Mouse (Mus musculus) lung, adult 18-20 months (tissue): Measurements from ENCODE around the gene Rab10.

ENCODE experiments used
- DNase-seq, 2 experiments: peaks; one replicate each; pipeline ENCODE4 v3.0.0; 2022; ENCODE audit warnings: mixed read lengths in 2 of 2

Rab10 gene

DNA sequence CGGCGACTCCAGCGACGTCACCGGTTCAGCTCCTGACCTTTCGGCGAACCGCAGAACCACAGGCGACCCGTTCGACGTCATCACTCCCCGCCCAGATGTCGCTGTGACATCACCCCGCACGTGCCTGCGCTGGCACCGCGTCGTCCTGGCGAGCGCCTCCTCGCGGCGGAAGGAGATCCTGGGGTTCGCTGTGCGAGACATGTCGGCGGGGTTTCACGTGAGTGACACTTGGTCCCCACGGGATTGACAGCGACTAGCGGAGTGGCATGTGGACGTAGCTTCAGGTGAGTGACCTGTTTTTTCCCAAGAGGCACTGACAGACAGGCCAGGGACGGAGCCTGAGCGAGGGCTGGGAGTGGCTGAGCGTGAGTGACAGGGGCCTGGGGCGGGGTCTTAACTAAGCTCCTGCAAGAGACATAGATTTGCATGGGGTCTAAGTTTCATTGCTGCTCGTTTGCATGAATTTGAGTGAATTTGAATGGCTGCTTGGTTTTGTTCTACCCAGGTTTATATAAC lies 74.1 kb downstream of the Rab10 start:
- DNase-seq, result peak; percentile 92 to 93

GRCm38 (mm10) chr12:3235124-3235631 lies 74.6 kb downstream of the Rab10 start:
- DNase-seq, result peak; percentile 95 to 97

- DNase-seq, result no peak
Observed at GRCm38 (mm10) chr12:3234061-3234460, 75.7 kb downstream of the Rab10 start.

GRCm38 (mm10) chr12:3223352-3223751 lies 86.4 kb downstream of the Rab10 start:
- no peak for DNase-seq

DNA sequence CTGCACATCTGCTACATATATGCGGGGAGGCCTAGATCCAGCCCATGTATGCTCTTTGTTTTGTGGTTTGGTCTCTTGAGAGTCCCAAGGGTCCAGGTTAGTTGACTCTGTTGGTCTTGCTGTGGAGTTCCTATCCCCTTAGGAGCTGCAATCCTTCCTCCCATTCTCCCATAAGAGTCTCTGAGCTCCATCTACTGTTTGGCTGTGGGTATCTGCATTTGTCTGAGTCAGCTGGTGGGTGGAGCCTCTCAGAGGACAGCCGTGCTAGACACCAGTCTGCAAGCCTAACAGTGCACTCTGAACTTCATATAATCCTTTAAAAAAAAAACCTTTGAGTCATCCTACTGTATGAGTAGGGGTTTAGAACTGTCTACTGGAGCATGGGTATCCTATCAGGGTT lies 99.6 kb downstream of the Rab10 start:
- peak in 1 of 2 experiments; percentile 3 for DNase-seq

DNA sequence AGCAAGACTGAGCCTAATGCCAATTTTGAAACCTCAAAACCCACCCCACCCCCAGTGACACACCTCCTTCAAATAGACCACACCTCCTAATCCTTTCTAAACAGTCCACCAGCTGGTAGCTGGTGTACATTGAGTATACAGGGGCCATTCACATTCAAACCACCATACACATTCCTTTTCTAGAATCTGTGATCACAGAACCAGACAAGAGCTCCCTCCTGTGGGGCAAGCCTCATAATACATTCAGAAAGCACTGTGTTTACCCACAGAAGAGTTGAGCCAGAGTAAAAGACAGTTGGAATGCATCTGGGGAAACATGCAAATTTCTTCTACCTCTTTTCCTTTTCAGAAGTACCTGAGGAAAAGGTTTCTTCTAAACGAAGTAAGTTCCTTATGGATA lies 100.6 kb downstream of the Rab10 start:
- no peak for DNase-seq
